Comparison of ENCODE assay signal across 16 mouse cellular contexts in the genomic region with DNA sequence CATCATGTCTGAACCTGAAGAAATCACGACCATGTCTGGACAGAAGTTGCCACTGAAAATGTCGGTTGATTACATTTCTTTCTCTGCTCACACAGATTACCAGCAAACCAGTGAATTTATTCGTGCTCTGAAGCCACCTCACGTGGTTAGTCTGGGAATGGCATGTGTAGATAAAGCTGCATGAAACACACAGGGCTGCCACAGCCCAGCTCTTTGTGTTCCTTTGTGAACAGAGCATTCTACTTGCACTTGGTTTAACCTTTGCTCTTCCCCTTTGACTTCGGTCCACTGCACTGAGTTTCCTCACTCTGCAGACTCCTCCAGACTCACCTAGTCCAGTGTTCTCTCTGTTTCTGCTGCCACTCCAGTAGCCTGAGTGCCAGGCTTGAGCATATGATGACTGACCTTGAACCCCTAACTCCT. TPM values are rescaled to one million over a fixed set of nuclear protein-coding genes. Genes with fewer than 3 reads are reported as not detected.
A peak's percentile ranks its signal among the peaks of the same experiment; 100 is the strongest.
DNase-seq lines count a peak whose midpoint lies in the region; ATAC-seq and TF ChIP-seq lines count a peak whose summit lies in the region.
"Had no signal": no experiment of that assay in that cellular context is flagged by ENCODE, and none has a peak within 500 bp of the region (broad histone marks: within the 10 kb centered on the region; RNA-seq: fewer than 3 reads in every experiment).

No protein-coding gene starts in this region.

- H3K9me3 ChIP-seq in heart, postnatal 0 days (replicated peaks; ENCODE audit: control insufficient read depth, low read length) = no peaks in the 10 kb centered on the region
- no peaks in the 10 kb centered on the region for H3K9me3 ChIP-seq in liver, embryonic 13.5 days (replicated peaks)
- H3K9me3 ChIP-seq: hindbrain, embryonic 13.5 days; limb, embryonic 12.5 days; midbrain, embryonic 15.5 days; neural tube, embryonic 12.5 days had no signal

- intact Hi-C loops in heart, postnatal 25 days (cut with DNase I) = no loop called here
- intact Hi-C loops in left cerebral cortex, postnatal 25 days (cut with DNase I) = no loop called here

- no peak for DNase-seq in heart, postnatal 0 days (ENCODE audit: low spot score)
- no peak for DNase-seq in heart, postnatal 25 days (ENCODE audit: low spot score)
- DNase-seq in kidney, adult 9 months = peak; percentile 91
- DNase-seq in liver, embryonic 13.5 days = no peak
- peak; percentile 72 for DNase-seq in yolk sac, embryonic 10.5 days (ENCODE audit: low spot score)
- DNase-seq in frontal cortex, postnatal 14 days (ENCODE audit: low spot score in 2 of 2) = no peak
- DNase-seq in left cerebral cortex, postnatal 25 days (ENCODE audit: low spot score in 2 of 2) = no peak
- DNase-seq: cerebellum, adult 11-12 months; layer of hippocampus, adult 9-11 months; retina, postnatal 1 day; thymus, adult 2 months had no signal

- ATAC-seq in heart, postnatal 0 days (ENCODE audit: insufficient read depth, low read depth) = peak; percentile 54; the same call in 1 of the 2 replicates
- ATAC-seq in liver, embryonic 13.5 days (ENCODE audit: low read depth) = peak; percentile 57
- no peak for ATAC-seq in CD4-positive, CD25-positive, alpha-beta regulatory T cell, adult 4 months
- ATAC-seq: midbrain, embryonic 15.5 days had no signal

- peak overlapping the region; percentile 39; the same call in 1 of the 2 replicates for H3K27ac ChIP-seq in heart, postnatal 0 days (ENCODE audit: low read depth)
- no peak overlapping the region for H3K27ac ChIP-seq in liver, embryonic 13.5 days
- H3K27ac ChIP-seq: hindbrain, embryonic 13.5 days; limb, embryonic 12.5 days; midbrain, embryonic 15.5 days; neural tube, embryonic 12.5 days had no signal

- no peak overlapping the region for H3K9ac ChIP-seq in heart, postnatal 0 days (replicated peaks; ENCODE audit: low read depth, low read length)
- H3K9ac ChIP-seq in liver, embryonic 13.5 days = no peak overlapping the region
- H3K9ac ChIP-seq: hindbrain, embryonic 13.5 days; limb, embryonic 12.5 days; midbrain, embryonic 15.5 days; neural tube, embryonic 12.5 days had no signal

- 64% methylated on average over 5 of the region's 5 CpGs for whole genome bisulfite sequencing in heart, postnatal 0 days
- WGBS in liver, embryonic 13.5 days (ENCODE audit: insufficient replicate concordance) = 24% methylated on average over 5 of the region's 5 CpGs

- H3K36me3 ChIP-seq in heart, postnatal 0 days (replicated peaks; ENCODE audit: control insufficient read depth, insufficient read depth, low read length) = peaks cover 87% of the 10 kb centered on the region
- H3K36me3 ChIP-seq in liver, embryonic 13.5 days = peaks cover 86% of the 10 kb centered on the region

- no peak for TF ChIP-seq CTCF in heart, postnatal 0 days (IDR thresholded peaks at IDR 0.05; ENCODE audit: low read depth)

- no peak for TF ChIP-seq EP300 in heart, postnatal 0 days (IDR thresholded peaks at IDR 0.05; ENCODE audit: low read depth)

- no peaks in the 10 kb centered on the region for H3K27me3 ChIP-seq in heart, postnatal 0 days (ENCODE audit: control insufficient read depth, insufficient read depth, low read length)
- H3K27me3 ChIP-seq in liver, embryonic 13.5 days = no peaks in the 10 kb centered on the region
- H3K27me3 ChIP-seq: hindbrain, embryonic 13.5 days; limb, embryonic 12.5 days; midbrain, embryonic 15.5 days; neural tube, embryonic 12.5 days had no signal

- no peak overlapping the region for H3K4me3 ChIP-seq in heart, postnatal 0 days (ENCODE audit: low read depth, low read length)
- no peak overlapping the region for H3K4me3 ChIP-seq in liver, embryonic 13.5 days (replicated peaks)
- H3K4me3 ChIP-seq: hindbrain, embryonic 13.5 days; limb, embryonic 12.5 days; midbrain, embryonic 15.5 days; neural tube, embryonic 12.5 days had no signal

- H3K4me2 ChIP-seq in heart, postnatal 0 days (ENCODE audit: low read depth, low read length) = no peak overlapping the region
- no peak overlapping the region for H3K4me2 ChIP-seq in liver, embryonic 13.5 days
- H3K4me2 ChIP-seq: hindbrain, embryonic 13.5 days; limb, embryonic 12.5 days; midbrain, embryonic 15.5 days; neural tube, embryonic 12.5 days had no signal

- no peaks in the 10 kb centered on the region for H3K4me1 ChIP-seq in heart, postnatal 0 days (ENCODE audit: control insufficient read depth, insufficient read depth)
- H3K4me1 ChIP-seq in liver, embryonic 13.5 days (replicated peaks) = peaks cover 15% of the 10 kb centered on the region
- H3K4me1 ChIP-seq: hindbrain, embryonic 13.5 days; midbrain, embryonic 15.5 days; neural tube, embryonic 12.5 days had no signal

RNA-seq across cellular contexts. Expression of a gene that starts 13.8 kb away (rescaled TPM):
- total RNA-seq in heart, postnatal 0 days (2014; rRNA removed; ENCODE audit: low replicate concordance) = 41.3 and 59.2 TPM in 2 replicates
- 44.8 and 49.0 TPM in 2 replicates for polyA plus RNA-seq in heart, postnatal 0 days (2015; fragmentation: Nextera tagmentation; extraction: Ambion mirVana)
- 10 to 100 TPM; 12.6 to 15.7 TPM for total RNA-seq in heart, postnatal 25 days (2021)
- polyA plus RNA-seq in liver, embryonic 13.5 days (2015; fragmentation: Nextera tagmentation; extraction: Ambion mirVana) = 30.2 and 34.0 TPM in 2 replicates
- polyA plus RNA-seq in CD4-positive, CD25-positive, alpha-beta regulatory T cell, adult 4 months (2017; shearing (Covaris generic)) = 10 to 100 TPM; 45.9 to 50.2 TPM
- 10 to 100 TPM; 13.0 to 15.6 TPM for total RNA-seq in left cerebral cortex, postnatal 25 days (2021)

RNA-seq across cellular contexts. Expression of a gene that starts 16.3 kb away (rescaled TPM):
- total RNA-seq in heart, postnatal 0 days (2014; rRNA removed; ENCODE audit: low replicate concordance) = 29.8 and 37.5 TPM in 2 replicates
- polyA plus RNA-seq in heart, postnatal 0 days (2015; fragmentation: Nextera tagmentation; extraction: Ambion mirVana) = 42.1 and 43.4 TPM in 2 replicates
- total RNA-seq in heart, postnatal 25 days (2021) = 10 to 100 TPM; 40.9 to 49.7 TPM
- polyA plus RNA-seq in liver, embryonic 13.5 days (2015; fragmentation: Nextera tagmentation; extraction: Ambion mirVana) = 28.7 and 29.3 TPM in 2 replicates
- 10 to 100 TPM; 68.6 to 70.5 TPM for polyA plus RNA-seq in CD4-positive, CD25-positive, alpha-beta regulatory T cell, adult 4 months (2017; shearing (Covaris generic))
- total RNA-seq in left cerebral cortex, postnatal 25 days (2021) = 10 to 100 TPM; 33.0 to 35.2 TPM

RNA-seq across cellular contexts. Expression of a gene that starts 17.2 kb away (rescaled TPM):
- total RNA-seq in heart, postnatal 0 days (2014; rRNA removed; ENCODE audit: low replicate concordance) = 26.7 and 28.6 TPM in 2 replicates
- polyA plus RNA-seq in heart, postnatal 0 days (2015; fragmentation: Nextera tagmentation; extraction: Ambion mirVana) = 51.8 and 52.5 TPM in 2 replicates
- total RNA-seq in heart, postnatal 25 days (2021) = 10 to 100 TPM; 33.8 to 34.5 TPM
- 51.6 and 64.4 TPM in 2 replicates for polyA plus RNA-seq in liver, embryonic 13.5 days (2015; fragmentation: Nextera tagmentation; extraction: Ambion mirVana)
- polyA plus RNA-seq in CD4-positive, CD25-positive, alpha-beta regulatory T cell, adult 4 months (2017; shearing (Covaris generic)) = 100 to 1,000 TPM; 139 to 163 TPM
- 10 to 100 TPM; 42.2 to 47.1 TPM for total RNA-seq in left cerebral cortex, postnatal 25 days (2021)

Comparison
In these comparisons a context has a peak if more than half of its experiments do, and no peak if none do; other contexts are left out.
1. DNase-seq: peak in kidney, adult 9 months (single experiment) and yolk sac, embryonic 10.5 days (single experiment); none in heart, postnatal 0 days (single experiment), heart, postnatal 25 days (single experiment), liver, embryonic 13.5 days (single experiment), frontal cortex, postnatal 14 days (0 of 2) and left cerebral cortex, postnatal 25 days (0 of 2).